Mouse (Mus musculus) heart, adult 11 months (tissue): ENCODE data around the gene Btbd35f30.
"Not testable (repeated sequence)": the region's sequence is repeated elsewhere in the genome, so short reads cannot be mapped to it uniquely, and the experiment has no call there.

Experiments used
- DNase-seq: peaks from one replicate; pipeline ENCODE4 v3.0.0; 2022

The Btbd35f30 gene

GRCm38 (mm10) chrX:32894325-32894724 is at the start of gene Btbd35f30:
Gene Btbd35f30 (plus strand): TSS chrX:32894625.
- not testable (repeated sequence) for DNase-seq

GRCm38 (mm10) chrX:32941468-32941867 is 47.0 kb downstream of the Btbd35f30 start, which contains the start of gene Gm21789:
Gene Gm21789 (plus strand): TSS chrX:32941768.
- DNase-seq, result not testable (repeated sequence)
